Mouse (Mus musculus) gastrocnemius, adult 8-10 months (tissue): ENCODE measurements at regions not wholly inside any gene's neighbourhood (a gene's known extent, or its start where the extent isn't known, plus 50 kb on each side); places are given as distances from the start of the nearest gene placed in this dataset.

ENCODE experiments used
- DNase-seq, 2 experiments: peaks; one replicate each; pipeline ENCODE4 v3.0.0; 2022; ENCODE audit warnings: low spot score in 2 of 2

DNA sequence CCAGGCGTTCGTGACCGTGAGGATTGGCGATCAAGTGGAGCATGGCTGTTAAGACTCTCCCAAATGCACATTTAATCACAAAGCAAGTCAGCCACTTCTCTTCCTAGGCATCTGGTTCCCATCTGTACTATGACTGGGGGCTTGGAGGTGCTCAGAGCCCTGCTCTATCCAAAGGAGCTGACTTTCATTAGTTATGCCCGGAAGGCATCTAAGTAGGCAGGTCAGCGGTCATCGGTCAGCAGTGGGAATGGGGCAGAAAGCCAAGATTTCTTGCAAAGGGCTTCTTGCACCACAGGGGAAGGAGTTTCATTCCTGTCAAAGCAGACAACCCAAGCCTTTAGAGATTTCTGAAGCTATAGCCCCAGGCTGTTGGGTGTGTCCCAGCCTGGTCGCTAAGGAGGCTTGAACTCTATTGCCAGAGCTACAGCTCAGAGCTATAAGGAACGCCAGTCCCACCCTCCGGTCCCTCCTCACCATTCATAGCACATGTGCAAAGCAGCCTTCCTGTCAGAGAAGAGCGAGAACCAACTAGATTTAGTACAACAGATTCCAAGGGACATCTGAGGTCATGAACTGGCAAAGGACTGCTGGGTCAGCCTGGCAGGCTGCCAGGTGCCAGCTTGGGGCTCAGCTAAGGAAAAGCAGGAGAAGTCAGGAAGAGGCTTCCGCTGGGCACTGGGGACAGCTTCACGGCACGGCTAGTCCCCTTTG, 175.6 kb downstream of the Fam43a start:
- peak; percentile 36 to 38 for DNase-seq

DNA sequence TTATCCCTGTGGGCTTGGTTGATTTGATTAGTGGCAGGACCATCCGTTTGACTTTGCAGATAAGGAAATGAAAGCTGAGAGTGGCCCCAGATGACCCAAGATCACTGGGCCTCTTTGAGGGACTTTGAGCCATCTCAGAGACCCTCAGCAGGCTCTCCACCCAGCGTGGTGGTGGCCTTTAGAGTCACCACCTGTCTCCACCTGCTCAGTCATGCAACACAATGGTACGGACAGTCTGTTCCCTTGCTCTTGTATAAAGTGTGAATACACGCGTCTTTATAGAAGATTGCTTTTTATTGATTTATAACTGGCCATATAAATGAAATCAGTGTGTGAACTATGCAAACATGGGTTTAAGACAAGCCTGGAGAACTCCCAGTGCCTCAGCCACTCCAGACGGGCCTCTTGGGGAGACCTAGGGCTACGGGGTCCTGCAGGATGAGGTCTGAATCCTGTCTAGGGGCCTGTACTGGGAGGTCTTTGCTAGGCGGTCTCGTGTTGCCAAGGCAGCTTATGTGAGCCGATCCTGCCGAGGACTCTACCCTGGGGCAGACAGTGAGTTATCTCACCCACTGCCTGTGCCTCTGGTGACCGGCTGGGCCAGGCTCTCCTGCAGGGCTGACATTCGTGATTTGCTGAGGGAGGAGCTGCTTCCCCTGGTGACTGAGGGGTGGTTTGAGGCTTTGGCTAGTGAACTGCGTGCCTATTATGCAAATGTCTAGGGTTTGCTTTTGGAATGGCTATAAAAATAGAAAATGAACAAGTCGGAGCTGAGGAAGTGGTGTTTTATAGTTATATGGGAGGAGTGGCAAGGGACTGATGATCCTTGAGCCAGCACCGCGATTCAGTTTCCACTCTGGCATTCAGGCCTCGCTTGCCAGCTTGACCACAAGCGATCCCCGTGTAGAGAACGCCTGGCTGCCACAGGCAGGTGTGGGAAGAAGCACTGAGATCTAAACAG, 176.5 kb downstream of the Fam43a start:
- peak; percentile 46 to 65 for DNase-seq

DNA sequence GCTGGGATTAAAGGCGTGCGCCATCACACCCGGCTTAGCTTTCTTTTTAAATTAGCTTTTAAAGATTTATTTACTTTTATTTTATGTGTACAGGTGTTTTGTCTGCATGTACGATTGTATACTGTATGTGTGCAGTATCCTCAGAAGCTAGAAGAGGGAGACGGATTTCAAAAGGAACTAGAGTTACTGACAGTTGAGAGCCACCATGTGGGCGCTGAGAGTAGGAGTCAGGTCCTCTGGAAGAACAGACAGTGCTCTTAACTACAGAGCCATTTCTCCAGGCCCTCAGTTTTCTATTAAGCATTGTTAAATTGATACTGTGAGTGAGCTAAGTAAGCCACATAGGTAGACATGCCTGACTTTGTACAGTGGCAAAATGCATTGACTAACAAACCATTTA, 177.9 kb downstream of the Fam43a start:
- DNase-seq: no peak

DNA sequence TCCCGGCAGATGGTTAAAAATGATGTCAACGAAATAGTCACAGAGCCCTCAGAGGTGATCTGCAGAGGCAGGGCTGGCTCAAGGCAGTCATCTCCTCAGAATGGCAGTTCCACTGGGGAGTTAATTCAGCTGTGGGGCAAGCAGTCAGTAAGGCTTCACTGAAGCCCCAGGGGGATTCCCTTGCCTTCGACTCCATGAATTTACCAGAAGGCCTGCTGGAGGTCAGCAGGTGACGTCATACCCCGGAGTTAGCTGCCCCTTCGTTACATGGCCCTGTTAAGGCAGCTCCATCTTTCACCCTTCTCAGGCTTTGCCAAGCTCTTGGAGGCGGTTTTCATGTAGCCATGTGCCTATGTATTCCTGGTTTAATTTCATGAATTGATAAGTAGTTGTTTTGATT, 178.6 kb downstream of the Fam43a start:
- no peak for DNase-seq

DNA sequence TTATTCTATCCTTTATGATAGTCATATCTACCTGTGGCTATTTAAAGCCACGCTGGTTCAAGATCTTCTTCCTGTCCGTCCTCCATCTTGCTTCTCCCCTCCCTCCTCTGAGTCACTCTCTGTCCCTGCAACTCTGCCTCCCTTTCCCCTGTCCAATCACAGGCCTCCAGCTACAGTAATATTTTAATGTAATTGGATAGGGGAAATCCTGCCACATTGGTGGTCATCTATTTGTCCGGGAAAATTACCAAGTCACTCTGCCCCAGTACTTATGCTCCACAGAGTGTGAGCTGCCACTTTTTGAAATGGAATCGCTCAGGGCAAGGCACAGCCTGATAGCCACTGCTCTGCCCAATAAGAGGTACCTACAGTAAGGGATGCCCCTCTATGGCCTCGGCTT, 179.4 kb downstream of the Fam43a start:
- no peak for DNase-seq

DNA sequence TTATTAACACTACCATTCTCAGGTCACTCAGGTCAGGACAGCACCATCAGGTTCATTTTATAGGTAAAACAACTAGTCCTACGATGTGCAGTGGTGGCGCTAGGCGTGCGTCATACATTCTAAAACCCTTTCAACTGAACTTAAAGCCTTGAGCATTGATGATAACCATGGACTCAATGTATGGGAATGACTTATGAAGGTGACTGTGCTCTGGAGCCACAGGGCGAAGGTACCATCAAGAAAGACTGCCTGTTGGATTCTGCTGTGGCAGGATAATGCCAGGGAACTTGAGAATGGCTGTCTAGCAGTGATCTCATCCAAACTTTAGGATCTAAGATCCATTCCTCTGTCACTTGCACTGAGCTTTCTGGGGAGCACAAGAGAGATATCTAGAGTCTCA, 184.7 kb downstream of the Fam43a start:
- DNase-seq: no peak

DNA sequence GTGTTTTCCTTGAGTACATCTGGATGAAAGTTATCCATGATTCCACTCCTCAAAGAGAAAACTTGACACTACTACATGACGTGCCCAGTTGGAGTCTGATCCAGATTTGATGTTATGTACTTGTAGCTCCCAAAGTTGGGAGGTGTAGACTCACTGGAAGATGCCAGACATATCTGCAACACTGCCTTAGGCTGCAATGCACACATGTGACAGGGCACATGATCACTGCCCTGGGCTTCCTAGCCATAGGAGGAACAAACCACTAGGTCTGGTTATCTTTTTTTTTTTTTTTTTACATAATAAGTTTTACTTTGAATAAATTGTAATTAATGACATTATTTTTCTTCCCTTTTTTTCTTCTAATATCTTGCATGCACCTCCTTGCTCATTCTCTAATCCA, 185.4 kb downstream of the Fam43a start:
- DNase-seq: no peak

DNA sequence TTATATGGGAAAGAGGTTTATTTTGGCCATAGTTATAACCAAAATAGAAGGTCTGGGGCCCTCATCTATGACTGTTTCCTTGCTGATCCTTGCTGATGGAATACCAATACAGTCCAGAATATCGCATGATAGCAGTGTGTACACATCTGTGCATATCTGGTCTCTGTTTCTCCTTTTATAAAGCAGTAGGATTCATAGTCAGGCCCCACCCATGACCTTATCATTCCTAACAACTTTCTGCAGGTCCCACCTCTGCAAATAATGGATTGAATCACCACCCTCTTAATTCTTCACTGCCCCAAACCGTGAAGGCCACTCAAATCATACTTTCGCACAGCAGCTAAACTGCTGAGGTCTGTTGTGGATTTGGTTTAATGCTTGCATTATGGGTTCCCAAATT, 186.5 kb downstream of the Fam43a start:
- DNase-seq: no peak

DNA sequence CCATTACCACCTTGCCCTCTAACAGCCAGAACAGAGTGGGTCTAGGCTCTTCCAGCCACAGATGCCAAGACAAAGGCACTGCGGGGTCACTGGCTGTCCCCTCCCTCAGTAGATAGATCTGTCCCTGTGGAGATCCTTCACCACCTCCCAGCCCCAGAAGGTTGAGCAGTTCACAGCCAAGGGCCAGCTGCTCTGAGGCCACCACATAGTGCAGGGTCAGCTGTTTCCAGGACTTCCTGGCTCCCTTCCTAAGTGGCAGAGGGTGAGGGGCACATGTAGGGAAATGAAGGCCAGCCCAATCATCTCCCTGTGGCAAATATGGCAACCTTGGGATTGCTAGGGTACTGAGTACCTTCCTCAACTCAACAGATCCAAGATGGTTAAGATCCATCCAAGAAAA, 187.8 kb downstream of the Fam43a start:
- no peak for DNase-seq

DNA sequence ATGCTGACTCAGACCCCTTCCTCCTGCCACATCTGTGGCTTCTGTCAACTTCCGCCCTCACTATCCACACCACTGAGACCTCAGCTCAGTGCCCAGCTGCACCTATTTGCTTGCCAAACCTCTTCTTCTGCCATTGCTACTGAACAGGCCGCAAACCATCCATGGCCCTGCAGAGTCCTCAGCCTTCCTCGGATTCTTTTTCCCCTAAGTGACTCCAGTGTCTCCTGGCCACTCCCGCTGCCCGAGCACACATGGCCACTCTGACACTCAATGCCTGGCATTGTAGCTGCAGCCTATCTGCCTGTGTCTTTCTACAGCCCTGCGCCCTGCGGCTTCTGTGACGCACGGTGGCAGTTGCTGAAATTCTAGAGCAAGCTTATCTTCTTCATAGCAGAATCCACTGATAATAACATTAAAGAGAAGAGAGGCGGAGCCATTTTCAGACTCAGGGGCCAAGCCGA, 188.8 kb downstream of the Fam43a start:
- no peak for DNase-seq

DNA sequence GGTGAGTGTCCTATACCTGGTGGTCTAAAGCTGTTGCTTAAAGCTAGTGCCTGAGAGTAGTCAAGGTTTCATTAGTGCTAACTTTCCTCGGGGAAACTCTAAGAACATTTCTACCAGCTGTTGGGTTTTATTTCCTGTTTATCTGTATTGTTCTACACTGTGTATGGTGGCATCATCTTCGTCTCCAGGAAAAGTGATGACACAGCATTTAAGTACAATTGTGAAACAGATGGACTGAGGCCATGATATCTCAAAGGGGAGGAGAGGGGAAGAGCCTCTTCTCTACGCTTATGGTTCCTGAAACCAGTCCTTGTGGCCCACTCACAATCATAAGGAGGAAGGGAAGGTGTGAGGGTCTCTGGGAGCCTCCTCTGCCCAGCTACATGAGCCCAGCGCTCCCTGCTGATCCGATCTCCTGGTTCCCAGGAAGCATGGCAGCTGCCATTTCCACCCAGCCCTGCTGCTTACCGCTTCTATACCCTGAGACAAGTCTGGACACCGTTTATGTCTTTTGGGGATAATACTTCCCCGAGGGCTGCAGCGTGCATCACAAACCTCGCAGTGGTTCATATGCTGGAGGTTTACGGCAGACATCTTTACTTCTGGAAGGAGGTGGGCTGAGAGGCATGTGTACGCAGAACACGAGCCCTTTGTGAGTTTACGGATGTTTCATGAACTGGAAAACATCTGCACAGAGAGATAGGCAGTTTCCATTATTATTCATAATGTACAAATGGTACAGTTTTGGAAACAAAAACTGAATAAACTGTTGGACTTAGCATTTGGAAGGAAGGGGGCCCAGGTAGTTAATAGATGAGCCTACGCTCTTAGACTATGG, 189.6 kb downstream of the Fam43a start:
- peak in 1 of 2 experiments; percentile 1 for DNase-seq

DNA sequence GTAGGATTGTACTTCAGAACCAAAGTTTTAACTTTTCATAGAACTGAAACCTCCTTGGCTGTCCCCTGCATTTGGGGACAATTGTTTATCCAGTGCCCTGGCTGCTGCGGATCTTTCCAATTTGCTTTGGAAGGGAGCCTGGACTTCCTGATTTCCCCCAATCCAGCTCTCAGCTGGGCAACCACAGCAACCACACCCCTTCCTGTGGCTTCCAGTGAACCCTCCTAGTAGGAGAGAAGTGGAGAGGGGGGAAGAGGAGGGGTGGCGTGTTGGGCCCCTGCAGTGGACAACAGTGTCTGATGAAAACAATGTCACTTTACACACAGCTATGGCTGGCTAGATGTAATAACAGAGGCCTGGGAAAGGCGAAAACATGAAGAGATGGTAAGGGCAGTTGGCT, 190.5 kb downstream of the Fam43a start:
- DNase-seq: peak in 1 of 2 experiments; percentile 34

DNA sequence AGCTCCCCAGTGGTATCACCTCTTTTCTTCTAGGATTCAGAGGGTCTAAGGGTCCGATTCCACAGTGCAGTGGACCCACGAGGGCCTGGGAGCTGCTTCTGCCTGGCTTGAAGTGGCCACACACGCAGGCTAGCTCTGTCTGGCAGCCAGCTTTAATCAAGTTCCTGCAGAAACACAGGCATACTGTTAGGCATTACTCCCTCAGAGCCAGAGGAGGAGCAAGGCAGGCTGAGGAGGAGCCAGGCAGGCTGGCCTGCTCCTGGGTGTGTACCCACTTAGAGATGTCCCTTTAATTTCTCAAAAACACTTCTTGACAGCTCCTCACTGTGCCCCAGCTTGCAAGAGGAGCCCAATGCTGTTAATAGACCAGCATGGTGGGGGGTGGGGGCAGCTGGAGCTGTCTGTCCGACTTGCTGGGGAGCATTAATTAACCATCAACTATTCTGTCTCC, 191.1 kb downstream of the Fam43a start:
- DNase-seq: no peak

DNA sequence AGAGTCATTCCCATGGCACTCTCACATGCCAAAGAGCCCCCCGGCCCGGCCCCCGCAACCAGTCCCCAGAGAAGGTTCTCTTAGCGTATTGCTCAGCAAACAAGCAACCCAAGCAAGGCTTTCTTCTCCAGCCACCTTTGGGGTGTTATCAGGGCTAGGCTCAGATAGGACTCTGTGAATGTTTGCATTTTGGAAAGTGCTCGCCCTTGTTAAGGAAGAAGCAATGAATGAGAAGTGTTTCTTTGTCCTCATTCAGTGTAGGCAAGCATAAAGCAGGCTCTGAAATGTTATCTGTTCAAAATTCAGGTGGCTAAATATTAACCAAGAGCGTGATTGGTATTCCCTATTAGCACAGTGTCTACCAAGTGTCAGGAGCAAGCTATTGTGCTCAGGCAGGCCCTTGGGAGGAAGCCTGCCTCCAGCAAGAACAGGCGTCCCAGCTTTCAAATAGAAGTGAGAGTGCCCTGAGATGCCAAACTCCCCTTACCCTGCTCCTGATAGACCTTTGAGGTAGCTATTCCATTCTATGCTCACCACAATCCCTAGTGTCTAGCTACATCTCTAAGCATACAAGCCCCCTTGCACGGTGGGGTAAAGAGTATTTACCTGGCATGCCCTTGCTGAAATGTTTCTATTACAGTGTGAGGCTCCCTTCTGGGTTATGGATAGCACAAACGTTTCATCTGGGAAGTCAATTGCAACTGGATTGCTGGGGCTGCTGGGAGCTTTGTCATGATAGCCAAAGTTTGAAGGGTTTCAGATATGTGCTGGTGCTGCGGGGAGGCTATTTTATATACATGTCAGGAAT, 191.7 kb downstream of the Fam43a start:
- no peak for DNase-seq

DNA sequence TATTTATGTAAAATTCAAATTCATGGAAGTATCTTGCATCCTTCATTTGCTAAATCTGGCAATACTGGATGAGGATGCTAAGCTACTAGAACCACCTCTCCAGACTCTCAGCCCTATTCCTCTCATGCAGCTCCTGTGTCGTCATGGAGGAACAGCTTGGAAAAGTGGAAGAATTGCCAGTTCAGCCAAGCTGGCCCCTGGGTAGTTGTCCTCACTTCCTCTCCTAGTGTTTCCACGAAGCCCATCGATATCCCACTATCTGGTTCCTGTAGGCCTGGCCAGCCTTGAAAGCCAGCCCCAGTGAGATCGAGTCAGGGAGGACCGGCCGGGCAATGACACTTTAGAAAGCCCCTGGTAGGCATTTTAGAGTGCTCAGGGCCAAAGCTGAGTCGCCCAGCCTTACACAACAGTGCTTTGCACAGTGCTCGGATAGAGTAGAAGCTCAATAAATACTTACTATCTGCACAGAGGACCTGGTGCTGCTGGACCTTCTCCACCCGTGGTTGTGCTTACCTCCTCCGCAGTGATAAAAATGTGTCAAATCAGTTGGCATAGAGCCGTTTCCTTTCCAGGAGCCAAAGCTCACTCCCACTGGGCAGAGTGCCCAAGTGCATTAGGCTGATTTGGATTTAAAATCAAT, 193.3 kb downstream of the Fam43a start:
- DNase-seq: no peak

DNA sequence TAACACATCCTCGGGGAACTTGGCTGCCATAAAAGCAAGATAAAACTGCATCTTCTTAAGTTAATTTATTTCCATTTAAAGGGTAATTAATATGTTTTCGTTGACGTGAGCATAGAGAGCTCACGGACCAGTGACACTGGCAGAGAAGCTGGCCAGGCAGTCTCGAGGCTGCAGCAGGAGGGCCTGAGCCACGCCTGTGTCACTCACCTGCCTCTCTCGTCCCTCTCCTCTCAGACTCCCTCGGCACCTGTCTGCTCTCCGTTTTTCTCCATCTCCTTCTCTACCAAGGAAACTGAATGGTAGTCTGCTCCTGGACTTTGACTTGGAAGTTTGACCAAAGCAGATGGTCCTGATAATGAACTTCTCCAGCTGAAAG, 193.8 kb downstream of the Fam43a start:
- DNase-seq: no peak

DNA sequence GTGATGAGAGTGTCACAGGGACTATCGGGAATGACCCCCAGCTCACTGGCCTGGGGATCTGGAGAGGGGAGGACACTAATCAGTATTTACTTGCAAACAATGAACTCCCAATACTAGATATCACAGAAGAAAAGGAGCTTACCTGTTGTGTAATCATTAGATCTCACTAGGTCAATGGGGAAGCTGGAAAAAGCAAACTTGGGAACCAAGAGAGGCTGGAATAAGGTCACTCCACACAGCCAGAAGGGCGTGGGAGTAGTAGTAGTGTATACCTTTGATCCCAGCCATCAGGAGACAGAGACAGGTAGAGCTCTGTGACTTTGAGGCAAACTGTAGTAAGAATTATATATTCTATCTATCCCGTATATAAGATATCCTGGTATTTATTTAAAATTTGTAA, 194.3 kb downstream of the Fam43a start:
- DNase-seq: no peak

DNA sequence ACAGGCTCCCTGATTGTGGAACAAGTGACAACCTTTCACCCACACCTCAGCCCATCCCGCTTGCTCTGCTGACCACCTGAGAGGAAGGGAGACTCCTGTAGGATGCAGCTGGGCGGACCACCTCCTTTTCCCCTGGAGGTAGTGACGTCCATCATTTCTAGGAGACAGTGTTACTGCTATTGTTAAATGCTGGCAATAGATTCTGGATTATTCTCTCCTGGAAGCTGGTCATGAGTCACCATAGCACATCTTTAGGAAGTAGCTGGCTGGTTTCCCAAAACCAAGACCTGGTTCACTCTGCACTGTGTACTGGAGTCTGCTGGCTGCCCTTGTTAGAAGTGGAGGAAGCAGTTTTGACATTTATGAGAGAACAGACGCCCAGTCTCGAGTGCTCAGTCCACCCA, 196.0 kb downstream of the Fam43a start:
- DNase-seq: no peak

DNA sequence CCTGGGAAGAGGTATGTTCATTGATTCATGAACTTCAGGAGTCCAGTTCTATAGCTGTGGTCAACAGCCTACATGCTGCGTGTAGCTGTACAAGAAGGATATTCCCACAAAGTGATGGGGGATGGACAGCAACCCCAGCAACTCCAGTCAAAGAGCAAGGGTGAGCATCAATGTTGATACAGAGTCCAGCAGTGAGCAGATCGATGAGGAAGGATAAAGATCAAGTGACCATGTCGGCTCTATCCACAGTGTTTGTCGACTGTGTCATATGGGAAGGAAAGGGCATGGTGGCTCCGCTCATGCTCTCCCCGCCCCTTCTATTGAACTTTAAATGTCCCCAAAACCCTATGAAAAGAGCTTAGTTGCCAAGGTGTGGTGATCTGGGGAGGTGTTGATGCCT, 196.6 kb downstream of the Fam43a start:
- no peak for DNase-seq

DNA sequence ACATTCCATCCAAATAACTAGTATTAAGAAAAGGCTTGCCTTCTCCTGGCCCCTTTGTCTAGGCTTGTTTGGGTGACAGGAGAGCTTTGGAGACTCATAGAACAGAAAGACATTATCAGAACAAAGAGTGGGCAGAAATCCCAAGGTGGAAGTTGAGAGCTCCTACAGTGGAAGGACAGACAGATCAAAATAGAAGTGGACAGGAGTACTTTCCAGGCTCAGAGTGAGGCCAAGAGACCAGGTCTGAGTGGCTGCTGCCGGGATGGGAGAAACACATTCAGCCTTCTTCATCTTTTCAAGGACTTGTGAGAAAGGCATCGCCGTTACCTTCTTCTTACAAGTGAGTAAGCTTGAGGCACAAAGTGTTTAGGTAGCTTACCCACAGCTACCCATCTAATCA, 197.5 kb downstream of the Fam43a start:
- DNase-seq: no peak
